Mouse (Mus musculus) testis, adult 2 months (tissue): Measurements from ENCODE around the gene Shisa8.

ENCODE experiments used
- CTCF ChIP-seq: fragments of 200-500 bp; IDR thresholded peaks from 2 replicates; pipeline ENCODE4 v1.5.1; 2012; ENCODE audit warnings: low read depth, mild to moderate bottlenecking, inconsistent platforms, low read length, moderate library complexity; ENCODE audit not compliant: control insufficient read depth, insufficient read depth, insufficient replicate concordance
- POLR2A ChIP-seq: fragments of 200-500 bp; IDR thresholded peaks from 2 replicates; pipeline ENCODE4 v1.6.1; 2012; ENCODE audit warnings: low read depth, mild to moderate bottlenecking, inconsistent platforms, low read length, moderate library complexity; ENCODE audit not compliant: control insufficient read depth

DNA sequence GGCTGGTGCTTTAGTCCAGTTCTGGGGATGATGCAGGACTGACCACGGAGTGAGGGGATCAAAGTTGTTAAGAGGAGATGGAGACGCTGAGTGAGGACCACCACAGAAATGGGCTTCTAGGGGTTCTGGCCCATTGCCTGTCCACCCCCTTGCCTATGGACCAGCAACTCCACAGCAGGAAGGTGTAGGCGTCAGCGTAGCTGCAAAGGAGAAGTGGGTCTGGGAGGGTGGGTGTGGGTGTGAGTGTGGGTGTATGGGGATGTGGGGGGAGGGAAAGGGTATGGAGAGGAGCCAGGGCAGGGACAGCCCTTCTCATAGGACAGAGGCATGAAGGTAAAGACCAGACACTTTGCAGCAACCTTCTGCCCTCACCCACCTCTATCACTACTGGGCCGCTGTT is 13.2 kb upstream of the Shisa8 start:
- TF ChIP-seq CTCF, result no peak
- TF ChIP-seq POLR2A, result no peak
